Mouse (Mus musculus): Measurements from ENCODE around the gene Zfp37. TPM values are rescaled to one million over a fixed set of nuclear protein-coding genes. Genes with fewer than 3 reads are reported as not detected.
A peak's percentile ranks its signal among the peaks of the same experiment; 100 is the strongest.
"Not testable (repeated sequence)": the region's sequence is repeated elsewhere in the genome, so short reads cannot be mapped to it uniquely, and the experiment has no call there.

The Zfp37 gene
- polyA plus RNA-seq, 1 experiment from 2014 or later = 29.4 TPM

DNA sequence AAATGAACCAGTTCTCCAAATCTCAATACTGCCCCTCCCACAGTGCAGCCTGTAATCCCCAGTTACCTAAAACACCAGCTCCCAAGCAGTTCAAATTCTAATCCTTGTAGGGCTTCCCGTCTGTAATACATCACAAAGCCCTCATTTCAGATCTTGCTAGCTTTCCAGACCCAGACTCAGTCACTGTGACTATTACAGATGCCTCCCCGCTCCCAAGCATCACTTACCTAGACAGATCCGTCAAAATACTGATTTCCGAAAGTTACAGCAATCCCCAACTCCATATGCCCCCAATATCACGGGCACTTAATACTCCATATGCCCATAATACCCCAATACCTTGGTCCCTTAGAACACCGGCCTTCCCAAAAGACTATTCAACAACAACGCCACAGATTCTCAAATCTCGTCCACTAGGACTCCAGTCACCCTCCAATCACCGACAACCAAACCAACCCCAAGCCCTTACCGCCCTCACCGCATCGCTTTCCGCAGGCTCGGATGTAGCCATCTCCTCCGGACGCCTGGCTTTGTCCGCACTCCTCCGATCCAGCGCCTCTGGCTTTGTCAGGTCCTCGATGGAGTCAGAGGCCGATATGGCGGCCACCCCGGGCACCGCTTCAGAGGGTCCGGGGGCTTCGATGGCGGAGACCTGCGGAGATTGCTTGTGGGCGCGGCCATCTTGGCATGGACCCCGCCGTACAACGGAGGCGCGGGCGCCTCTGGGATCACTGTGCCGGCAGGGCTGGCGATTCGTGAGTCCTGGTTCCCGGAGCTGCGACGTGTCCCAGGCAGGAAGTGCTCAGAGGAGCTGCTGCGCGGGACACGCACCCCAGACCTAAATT is 22.8 kb downstream of the Zfp37 start:
- peak; percentile 98 for ATAC-seq (ENCODE audit: low FRiP score)
- H3K4me1 ChIP-seq = peaks cover 12% of the 10 kb centered on the region; the same call in 1 of the 2 replicates
- peak overlapping the region; percentile 63 for H3K4me2 ChIP-seq (replicated peaks)
- peaks cover 21% of the 10 kb centered on the region for H3K36me3 ChIP-seq
- peak overlapping the region; percentile 96 for H3K27ac ChIP-seq
- under 1% methylated on average over 45 of the region's 45 CpGs for WGBS
- no peaks in the 10 kb centered on the region for H3K9me3 ChIP-seq (replicated peaks)
- H3K27me3 ChIP-seq = no peaks in the 10 kb centered on the region
- H3K9ac ChIP-seq = peak overlapping the region; percentile 82
- H3K4me3 ChIP-seq = peak overlapping the region; percentile 65

GRCm38 (mm10) chr4:62199923-62200529 is 30.8 kb downstream of the Zfp37 start:
- peaks cover 88% of the 10 kb centered on the region for H3K36me3 ChIP-seq
- H3K4me3 ChIP-seq = no peak overlapping the region
- no peaks in the 10 kb centered on the region for H3K27me3 ChIP-seq
- H3K4me1 ChIP-seq = no peaks in the 10 kb centered on the region
- no peak overlapping the region for H3K4me2 ChIP-seq (replicated peaks)
- H3K27ac ChIP-seq = no peak overlapping the region
- ATAC-seq (ENCODE audit: low FRiP score) = no peak
- no peak overlapping the region for H3K9ac ChIP-seq
- peaks cover 17% of the 10 kb centered on the region for H3K9me3 ChIP-seq (replicated peaks)
- 97% methylated on average over 7 of the region's 7 CpGs for WGBS

- Histone ChIP-seq H3K9ac (no peak overlapping the region), H3K9me3 (replicated peaks) (peaks cover 56% of the 10 kb centered on the region), H3K4me1 (no peaks in the 10 kb centered on the region), H3K4me2 (replicated peaks) (no peak overlapping the region), H3K36me3 (peaks cover 62% of the 10 kb centered on the region), H3K27ac (no peak overlapping the region), H3K27me3 (no peaks in the 10 kb centered on the region), H3K4me3 (no peak overlapping the region)
- ATAC-seq (ENCODE audit: low FRiP score) = no peak
Measured at GRCm38 (mm10) chr4:62188778-62189177, 42.1 kb downstream of the Zfp37 start.

- no peak overlapping the region for H3K9ac ChIP-seq
- H3K4me2 ChIP-seq (replicated peaks) = no peak overlapping the region
- H3K4me1 ChIP-seq = no peaks in the 10 kb centered on the region
- WGBS = 42% methylated on average over 5 of the region's 5 CpGs
- H3K9me3 ChIP-seq (replicated peaks) = no peaks in the 10 kb centered on the region
- ATAC-seq (ENCODE audit: low FRiP score) = no peak
- H3K4me3 ChIP-seq = no peak overlapping the region
- no peak overlapping the region for H3K27ac ChIP-seq
- H3K27me3 ChIP-seq = no peaks in the 10 kb centered on the region
- H3K36me3 ChIP-seq = no peaks in the 10 kb centered on the region
Measured at GRCm38 (mm10) chr4:62177282-62177681, 53.6 kb downstream of the Zfp37 start.

GRCm38 (mm10) chr4:62174471-62174870 is 56.4 kb downstream of the Zfp37 start:
- Histone ChIP-seq H3K27ac (no peak overlapping the region), H3K4me2 (replicated peaks) (no peak overlapping the region), H3K36me3 (no peaks in the 10 kb centered on the region), H3K4me1 (no peaks in the 10 kb centered on the region), H3K4me3 (no peak overlapping the region), H3K9me3 (replicated peaks) (no peaks in the 10 kb centered on the region), H3K27me3 (no peaks in the 10 kb centered on the region), H3K9ac (no peak overlapping the region)
- 78% methylated on average over 4 of the region's 4 CpGs for WGBS
- ATAC-seq (ENCODE audit: low FRiP score) = no peak

DNA sequence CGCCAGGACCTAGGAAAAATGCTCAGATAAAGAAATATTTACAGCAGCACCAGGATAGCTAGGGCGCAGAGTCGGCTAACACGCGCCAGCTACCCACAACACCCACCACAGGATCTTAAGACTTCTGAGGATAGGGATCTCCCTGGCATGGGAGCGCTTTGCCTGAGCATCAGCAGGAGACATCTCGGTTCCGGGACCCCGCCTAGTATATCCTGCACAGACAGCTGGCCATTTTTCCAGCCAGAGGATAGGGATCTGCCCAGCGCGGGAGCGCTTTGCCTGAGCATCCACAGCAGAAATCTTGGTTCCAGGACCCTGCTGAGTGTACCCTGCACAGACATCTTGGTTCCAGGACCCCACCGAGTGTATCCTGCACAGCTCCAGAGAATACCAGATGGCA is 63.2 kb downstream of the Zfp37 start:
- H3K27me3 ChIP-seq; H3K36me3 ChIP-seq; H3K9me3 ChIP-seq (replicated peaks); H3K27ac ChIP-seq; H3K4me2 ChIP-seq (replicated peaks); H3K9ac ChIP-seq; H3K4me3 ChIP-seq; H3K4me1 ChIP-seq; ATAC-seq (ENCODE audit: low FRiP score): not testable (repeated sequence)
- WGBS = 92% methylated on average over 13 of the region's 13 CpGs

DNA sequence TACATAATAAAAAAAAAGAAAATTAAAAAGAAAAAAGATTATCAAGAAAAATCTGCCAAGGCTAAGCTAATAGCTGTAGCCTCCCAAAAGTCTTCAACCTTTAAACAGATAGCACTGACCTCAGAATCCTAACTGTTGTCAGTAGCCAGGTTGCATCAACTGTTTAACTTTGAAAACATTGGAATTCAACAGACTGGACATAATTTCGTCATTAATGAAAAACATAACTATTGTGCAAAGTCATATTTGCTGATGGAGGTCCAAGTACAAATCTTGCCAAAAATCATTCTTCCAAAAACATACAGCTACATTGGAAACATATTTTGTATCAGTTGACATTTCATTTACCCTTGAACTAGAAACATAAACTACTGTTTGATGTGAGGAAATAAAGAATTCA is 72.4 kb downstream of the Zfp37 start:
- H3K4me1 ChIP-seq = no peaks in the 10 kb centered on the region
- 67% methylated on average over 1 of the region's 1 CpGs for WGBS
- no peak for ATAC-seq (ENCODE audit: low FRiP score)

GRCm38 (mm10) chr4:62150811-62151210 is 80.0 kb downstream of the Zfp37 start, which contains the start of gene Mup21:
TSS of gene Mup21 (minus strand) at chr4:62150863.
- no peak within 1 kb of the TSS for H3K27ac ChIP-seq
- no peaks in the 10 kb centered on the region for H3K9me3 ChIP-seq (replicated peaks)
- no peak within 1 kb of the TSS for H3K4me2 ChIP-seq (replicated peaks)
- H3K27me3 ChIP-seq = no peaks in the 10 kb centered on the region
- no peak within 1 kb of the TSS for H3K4me3 ChIP-seq
- H3K36me3 ChIP-seq = no peaks in the 10 kb centered on the region
- no peak within 1 kb of the TSS for H3K9ac ChIP-seq
- no peaks in the 10 kb centered on the region for H3K4me1 ChIP-seq
- WGBS = 91% methylated on average over 2 of the region's 2 CpGs
- no peak for ATAC-seq (ENCODE audit: low FRiP score)

More for the DNA sequence above, 72.4 kb downstream of the Zfp37 start:
- Histone ChIP-seq H3K9ac (no peak overlapping the region), H3K27me3 (no peaks in the 10 kb centered on the region), H3K9me3 (replicated peaks) (no peaks in the 10 kb centered on the region), H3K4me2 (replicated peaks) (no peak overlapping the region), H3K36me3 (no peaks in the 10 kb centered on the region), H3K27ac (no peak overlapping the region), H3K4me3 (no peak overlapping the region)

Other genes starting within 250 kb of the Zfp37 start
- not detected in 2 replicates for gene Mup20, start 176.9 kb downstream of the Zfp37 start, polyA plus RNA-seq (2016; fragmentation: Nextera tagmentation; extraction: Ambion mirVana)
- gene Mup3, start 143.7 kb downstream of the Zfp37 start, polyA plus RNA-seq (2016; fragmentation: Nextera tagmentation; extraction: Ambion mirVana) = not detected in 2 replicates
- not detected in 2 replicates for gene Mup21, start 80.2 kb downstream of the Zfp37 start, polyA plus RNA-seq (2016; fragmentation: Nextera tagmentation; extraction: Ambion mirVana)
- 12.9 and 13.0 TPM in 2 replicates for gene Slc31a2, start 31.5 kb upstream of the Zfp37 start, polyA plus RNA-seq (2016; fragmentation: Nextera tagmentation; extraction: Ambion mirVana)
- gene Fkbp15, start 129.5 kb upstream of the Zfp37 start, polyA plus RNA-seq (2016; fragmentation: Nextera tagmentation; extraction: Ambion mirVana) = 25.9 and 26.4 TPM in 2 replicates
- 45.2 and 48.5 TPM in 2 replicates for gene Slc31a1, start 129.7 kb upstream of the Zfp37 start, polyA plus RNA-seq (2016; fragmentation: Nextera tagmentation; extraction: Ambion mirVana)
- 136 and 147 TPM in 2 replicates for gene Cdc26, start 177.6 kb upstream of the Zfp37 start, polyA plus RNA-seq (2016; fragmentation: Nextera tagmentation; extraction: Ambion mirVana)
- gene Prpf4, start 177.8 kb upstream of the Zfp37 start, polyA plus RNA-seq (2016; fragmentation: Nextera tagmentation; extraction: Ambion mirVana) = 20.8 and 21.2 TPM in 2 replicates
- not detected in 2 replicates for gene Rnf183, start 204.2 kb upstream of the Zfp37 start, polyA plus RNA-seq (2016; fragmentation: Nextera tagmentation; extraction: Ambion mirVana)
- gene Wdr31, start 239.8 kb upstream of the Zfp37 start, polyA plus RNA-seq (2016; fragmentation: Nextera tagmentation; extraction: Ambion mirVana) = 8.2 and 9.0 TPM in 2 replicates
- gene Bspry, start 249.0 kb upstream of the Zfp37 start, polyA plus RNA-seq (2016; fragmentation: Nextera tagmentation; extraction: Ambion mirVana) = 1.2 and 1.7 TPM in 2 replicates

All from hindbrain, embryonic 12.5 days (tissue).